ENCODE assay signal across 8 mouse cellular contexts in the genomic region with DNA sequence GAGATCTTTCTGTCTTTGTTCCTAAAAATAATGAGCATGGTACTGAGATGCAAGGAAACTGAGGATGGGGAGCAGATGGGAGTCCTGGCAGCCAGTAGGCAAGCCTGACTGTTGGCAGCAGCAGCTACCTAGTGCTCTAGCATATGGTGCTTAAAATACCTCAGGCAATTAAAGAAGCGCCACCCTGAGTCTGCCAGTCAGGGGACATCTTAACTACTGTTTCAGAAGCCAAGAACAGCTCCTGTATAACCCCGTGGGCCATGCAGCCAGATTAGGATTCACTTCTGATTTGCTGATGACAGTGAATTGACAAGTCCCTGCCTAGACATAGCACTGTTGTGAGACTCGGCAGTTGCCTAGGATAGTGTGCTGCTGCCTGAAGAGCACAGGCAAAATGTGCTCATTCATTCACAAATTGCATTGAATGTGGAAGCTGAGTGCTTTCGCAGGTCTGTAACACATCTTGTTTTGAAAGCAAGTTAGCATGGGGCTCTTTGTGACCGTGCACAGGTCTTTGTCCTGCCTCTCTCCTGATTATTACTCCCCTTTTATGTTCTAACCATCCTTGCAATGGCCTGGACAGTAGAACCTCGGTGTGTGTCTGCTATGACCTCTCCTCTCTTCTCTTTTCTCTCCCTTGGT. TPM values are rescaled to one million over a fixed set of nuclear protein-coding genes. Genes with fewer than 3 reads are reported as not detected.
DNase-seq lines count a peak whose midpoint lies in the region.

No protein-coding gene starts in this region.

- intact Hi-C loops in heart, postnatal 25 days (cut with DNase I): no loop called here

- DNase-seq in heart, postnatal 4 days: peak; percentile 22
- DNase-seq in heart, postnatal 25 days (ENCODE audit: low spot score): no peak
- peak; percentile 69 to 76 for DNase-seq in frontal cortex, adult 2 months (ENCODE audit: extremely low spot score in 1 of 2, low spot score in 1 of 2)
- peak; percentile 16 to 76 for DNase-seq in left cerebral cortex, adult 8-10 months (ENCODE audit: low spot score in 2 of 2)
- peak; percentile 41 for DNase-seq in right cerebral cortex, postnatal 4 days
- no peak for DNase-seq in kidney, adult 18-20 months
- no peak for DNase-seq in lung, postnatal 25 days (ENCODE audit: low spot score)
- no peak for DNase-seq in thymus, postnatal 36 days

RNA-seq across cellular contexts. Expression of a gene that starts 31.9 kb away (rescaled TPM):
- 10 to 100 TPM; 40.9 to 50.4 TPM for total RNA-seq in heart, postnatal 4 days (2021)
- 10 to 100 TPM; 20.5 to 22.8 TPM for total RNA-seq in heart, postnatal 25 days (2021)
- 82.7 and 91.5 TPM in 2 replicates for polyA plus RNA-seq in frontal cortex, adult 2 months (2012; rRNA removed)
- total RNA-seq in left cerebral cortex, adult 8-10 months (2022): 10 to 100 TPM; 62.0 to 68.8 (median 66.1) TPM

Comparison
In these comparisons a context has a peak if more than half of its experiments do, and no peak if none do; other contexts are left out.
1. DNase-seq: peak in heart, postnatal 4 days (single experiment), frontal cortex, adult 2 months (2 of 2), left cerebral cortex, adult 8-10 months (2 of 2) and right cerebral cortex, postnatal 4 days (single experiment); none in heart, postnatal 25 days (single experiment), kidney, adult 18-20 months (single experiment), lung, postnatal 25 days (single experiment) and thymus, postnatal 36 days (0 of 2).